Mouse (Mus musculus) testis, adult 2 months (tissue): Measurements from ENCODE around the gene Ddi2. TPM values are rescaled to one million over a fixed set of nuclear protein-coding genes. Genes with fewer than 3 reads are reported as not detected.

Source experiments
- H3K27ac ChIP-seq: fragments of 200-500 bp; 2 replicates; pipeline ENCODE4 v1.5.1; 2012; ENCODE audit warnings: low read depth, low read length; ENCODE audit not compliant: control insufficient read depth, insufficient read depth
- H3K27me3 ChIP-seq: fragments of 200-500 bp; 2 replicates; pipeline ENCODE4 v1.6.1; 2012; ENCODE audit warnings: mild to moderate bottlenecking, low read length, moderate library complexity; ENCODE audit not compliant: control insufficient read depth, insufficient read depth
- H3K36me3 ChIP-seq: fragments of 200-500 bp; 2 replicates; pipeline ENCODE4 v1.6.1; 2012; ENCODE audit warnings: mild to moderate bottlenecking, low read length; ENCODE audit not compliant: control insufficient read depth, insufficient read depth
- H3K4me1 ChIP-seq: fragments of 200-500 bp; 2 replicates; pipeline ENCODE4 v1.6.1; 2012; ENCODE audit warnings: low read length; ENCODE audit not compliant: control insufficient read depth, insufficient read depth
- H3K4me3 ChIP-seq: fragments of 200-500 bp; 2 replicates; pipeline ENCODE4 v1.5.1; 2012; ENCODE audit warnings: low read depth, mild to moderate bottlenecking, low read length, moderate library complexity, mixed read lengths; ENCODE audit not compliant: control insufficient read depth
- CTCF ChIP-seq: fragments of 200-500 bp; IDR thresholded peaks from 2 replicates; pipeline ENCODE4 v1.5.1; 2012; ENCODE audit warnings: low read depth, mild to moderate bottlenecking, inconsistent platforms, low read length, moderate library complexity; ENCODE audit not compliant: control insufficient read depth, insufficient read depth, insufficient replicate concordance
- POLR2A ChIP-seq: fragments of 200-500 bp; IDR thresholded peaks from 2 replicates; pipeline ENCODE4 v1.6.1; 2012; ENCODE audit warnings: low read depth, mild to moderate bottlenecking, inconsistent platforms, low read length, moderate library complexity; ENCODE audit not compliant: control insufficient read depth
- polyA plus RNA-seq: library from polyadenylated mRNA; depleted of rRNA; stranded (reverse); fragments of >200 nt; gene quantifications from 2 replicates; pipeline ENCODE4 v1.2.3, GENCODE M21; 2012

The Ddi2 gene
- polyA plus RNA-seq, 1 experiment: 5.2 TPM

DNA sequence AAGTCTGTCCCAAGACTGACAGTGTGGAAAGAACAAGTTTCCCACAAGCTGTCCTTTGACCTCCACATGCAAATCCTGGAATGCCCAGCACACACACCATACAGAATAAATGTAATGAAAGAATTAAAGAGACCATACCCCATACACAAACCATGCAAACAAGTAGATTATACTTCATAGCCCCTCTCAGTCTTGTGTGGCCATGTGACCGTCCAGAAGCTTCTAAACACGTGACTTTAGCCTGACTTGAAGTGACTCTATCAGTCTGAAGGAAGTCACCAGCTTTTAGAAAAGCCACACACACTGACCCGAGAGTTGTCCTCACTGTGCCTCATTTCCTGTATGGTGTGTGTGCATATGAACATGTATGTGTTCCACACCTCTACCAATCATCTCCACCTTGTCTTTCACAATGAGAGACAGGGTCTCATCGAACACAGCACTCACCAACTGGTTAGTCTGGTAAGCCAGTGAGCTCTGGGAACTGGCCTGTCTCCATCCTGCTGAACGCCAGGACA is 46.7 kb downstream of the Ddi2 start:
- H3K27ac ChIP-seq: no peak overlapping the region
- H3K4me1 ChIP-seq: peaks cover 11% of the 10 kb centered on the region
- H3K4me3 ChIP-seq: no peak overlapping the region
- H3K36me3 ChIP-seq: no peaks in the 10 kb centered on the region
- H3K27me3 ChIP-seq: no peaks in the 10 kb centered on the region
- no peak for TF ChIP-seq CTCF
- no peak for TF ChIP-seq POLR2A

DNA sequence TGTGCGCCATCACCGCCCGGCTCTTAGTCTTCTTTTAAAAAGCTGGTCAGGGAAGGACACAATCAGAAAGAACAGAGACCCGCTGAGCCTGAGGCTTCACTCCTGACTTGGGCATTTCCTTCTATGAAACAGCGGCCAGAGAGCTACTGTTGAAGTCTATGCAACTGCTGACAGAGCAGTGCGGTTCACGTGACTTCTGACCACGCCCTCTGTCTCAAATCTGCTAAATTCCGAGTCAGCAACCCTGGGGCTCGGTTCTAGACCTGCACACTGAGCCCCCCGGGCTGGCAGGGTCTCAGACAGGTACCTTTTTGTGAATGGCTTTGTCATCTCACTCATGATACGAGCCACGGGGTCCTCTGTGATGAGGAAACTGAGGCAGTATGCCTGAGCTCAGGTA is 50.9 kb downstream of the Ddi2 start:
- H3K27ac ChIP-seq: no peak overlapping the region
- H3K27me3 ChIP-seq: no peaks in the 10 kb centered on the region
- peaks cover 11% of the 10 kb centered on the region for H3K4me1 ChIP-seq
- H3K36me3 ChIP-seq: no peaks in the 10 kb centered on the region
- no peak for TF ChIP-seq CTCF
- no peak for TF ChIP-seq POLR2A
- H3K4me3 ChIP-seq: peak overlapping the region; percentile 21

DNA sequence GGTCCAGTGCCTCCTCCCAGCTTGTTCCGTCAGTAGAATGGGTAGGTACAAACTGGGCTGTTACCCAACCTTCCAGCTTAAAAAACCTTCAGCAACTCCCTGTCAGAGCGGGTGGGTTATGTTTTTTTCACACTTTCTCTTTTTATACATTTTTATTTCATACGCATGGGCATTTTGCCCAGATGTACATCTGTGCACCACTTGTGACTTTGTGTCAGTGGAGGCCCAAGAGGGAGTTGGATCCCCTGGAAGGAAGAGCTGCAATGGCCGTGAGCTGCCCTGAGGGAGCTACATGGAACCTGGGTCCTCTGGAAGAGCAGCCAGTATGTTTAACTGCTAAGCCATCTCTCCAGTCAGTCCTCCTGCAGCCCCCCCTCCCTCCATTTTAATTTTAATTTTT is 51.8 kb downstream of the Ddi2 start:
- Histone ChIP-seq H3K27ac (no peak overlapping the region), H3K4me3 (no peak overlapping the region), H3K27me3 (no peaks in the 10 kb centered on the region), H3K36me3 (no peaks in the 10 kb centered on the region), H3K4me1 (peaks cover 11% of the 10 kb centered on the region)
- TF ChIP-seq POLR2A: no peak
- no peak for TF ChIP-seq CTCF

DNA sequence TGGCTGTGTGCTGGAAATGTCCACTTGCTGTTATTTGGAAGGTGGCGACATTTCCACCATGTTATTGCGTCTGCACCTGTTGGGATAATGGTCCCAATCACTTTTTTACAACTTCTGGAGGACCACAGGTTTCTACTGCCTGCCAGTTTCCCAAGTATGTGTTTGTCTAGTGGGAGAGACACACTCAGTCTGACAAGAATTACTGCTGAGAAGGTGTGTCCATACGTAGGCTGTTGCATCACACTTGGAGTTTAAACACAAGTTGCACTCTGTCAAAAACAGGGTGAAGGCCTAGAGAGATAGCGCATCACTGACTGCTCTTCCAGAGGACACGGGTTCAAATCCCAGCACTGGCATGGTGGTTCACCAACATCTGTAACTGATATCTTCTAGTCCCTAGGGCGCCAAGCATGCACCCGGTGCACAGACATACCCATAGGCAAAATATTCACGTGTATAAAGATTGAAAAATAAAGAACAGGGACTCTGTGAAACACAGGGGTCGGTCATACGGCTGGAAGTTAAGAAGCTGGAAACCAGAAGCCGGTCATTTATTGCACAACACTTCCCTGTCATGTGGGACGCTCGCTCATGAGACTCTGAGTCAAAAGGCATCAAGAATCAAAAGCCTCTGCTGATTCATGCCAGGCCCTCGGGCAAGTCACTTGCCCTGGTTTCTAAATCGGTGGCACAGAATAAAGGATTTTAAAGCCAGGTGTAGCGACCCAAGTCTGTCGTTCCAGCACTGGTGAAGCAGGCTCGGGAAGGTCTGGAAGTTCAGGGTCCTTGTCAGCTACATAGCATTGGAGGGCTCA is 53.1 kb downstream of the Ddi2 start:
- no peaks in the 10 kb centered on the region for H3K27me3 ChIP-seq
- no peaks in the 10 kb centered on the region for H3K36me3 ChIP-seq
- H3K4me1 ChIP-seq: peaks cover 11% of the 10 kb centered on the region
- H3K4me3 ChIP-seq: no peak overlapping the region
- no peak for TF ChIP-seq POLR2A
- no peak for TF ChIP-seq CTCF
- no peak overlapping the region for H3K27ac ChIP-seq

DNA sequence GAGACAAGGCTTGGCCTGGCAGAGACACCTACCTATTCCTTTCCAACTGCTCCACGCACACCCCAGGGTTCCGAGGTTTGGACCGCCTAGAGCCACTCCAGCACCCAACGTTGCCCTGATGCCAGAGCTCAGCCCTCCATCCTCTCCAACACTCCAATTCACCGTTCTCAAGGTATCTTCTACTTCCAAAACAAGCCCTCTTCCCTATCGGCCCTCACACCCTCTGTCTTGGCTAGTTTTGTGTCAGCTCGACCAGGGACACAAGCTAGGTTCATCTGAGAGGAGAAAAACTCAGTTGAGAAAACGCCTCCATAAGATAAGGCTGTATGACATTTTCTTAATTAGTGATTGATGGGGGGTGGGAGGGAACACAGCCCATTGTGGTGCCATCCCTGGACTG is 58.4 kb downstream of the Ddi2 start, which contains the start of gene Plekhm2:
Gene Plekhm2, minus strand, starts transcription at position 101 of the 400 bp plus-strand sequence.
- Histone ChIP-seq H3K4me1 (peaks cover 13% of the 10 kb centered on the region), H3K27ac (peak within 1 kb of the TSS; percentile 61), H3K4me3 (peak within 1 kb of the TSS; percentile 98), H3K27me3 (no peaks in the 10 kb centered on the region), H3K36me3 (no peaks in the 10 kb centered on the region)
- TF ChIP-seq CTCF (no peak), POLR2A (no peak)

DNA sequence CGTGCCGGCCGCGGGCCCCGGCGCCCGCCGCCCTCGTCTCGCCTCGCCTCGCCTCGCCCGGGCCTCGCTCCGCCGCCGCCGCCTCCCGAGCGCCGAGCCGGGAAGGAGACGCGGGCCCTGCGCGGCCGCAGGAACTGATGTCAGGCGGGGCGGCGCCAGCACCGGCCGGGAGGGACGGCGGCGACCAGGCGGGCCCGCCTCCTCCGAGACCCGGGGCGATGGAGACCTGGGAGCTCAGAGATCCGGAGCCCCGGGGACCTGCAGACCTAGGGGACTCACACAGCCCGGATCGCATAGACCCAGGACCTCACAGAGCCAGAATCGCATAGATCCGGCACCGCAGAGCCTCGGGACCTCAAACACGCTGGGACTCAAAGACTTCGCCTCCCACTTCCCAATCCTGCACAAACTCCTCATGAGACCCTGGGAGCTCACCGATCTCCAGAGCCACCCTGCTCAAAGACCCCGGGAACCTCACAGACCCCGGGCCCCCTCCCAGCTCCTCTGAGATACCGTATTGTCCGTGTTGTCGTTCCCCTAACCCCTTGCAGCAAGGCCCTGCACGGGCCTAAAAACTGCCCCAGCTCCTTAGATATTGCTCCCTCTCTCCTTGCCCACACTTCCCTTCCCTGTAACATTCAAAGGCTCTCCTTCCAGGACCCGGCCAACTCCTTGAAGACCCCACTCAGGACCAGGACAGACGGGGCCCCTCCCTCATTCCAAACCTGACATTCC is 59.0 kb downstream of the Ddi2 start:
- Histone ChIP-seq H3K27ac (peak overlapping the region; percentile 61), H3K27me3 (no peaks in the 10 kb centered on the region), H3K4me1 (peaks cover 13% of the 10 kb centered on the region), H3K36me3 (no peaks in the 10 kb centered on the region), H3K4me3 (peak overlapping the region; percentile 98)
- TF ChIP-seq CTCF (no peak), POLR2A (peak; percentile 58)
